Mouse (Mus musculus) heart, embryonic 11.5 days (tissue): Measurements from ENCODE around the gene Syt13. TPM values are rescaled to one million over a fixed set of nuclear protein-coding genes. Genes with fewer than 3 reads are reported as not detected.

Source experiments
- ATAC-seq: fragments of 200-750 bp; cut with Nextera tagmentation; replicated peaks from 2 replicates; pipeline ENCODE4 v1.8.0; 2017; ENCODE audit warnings: moderate library complexity; ENCODE audit not compliant: insufficient number of reproducible peaks, low FRiP score, low TSS enrichment
- H3K27ac ChIP-seq: fragments of 300-500 bp; sonication (generic); 2 replicates; pipeline ENCODE4 v1.5.1; 2014; ENCODE audit warnings: mild to moderate bottlenecking, low read depth, low read length
- H3K27me3 ChIP-seq: fragments of 300-500 bp; sonication (generic); 2 replicates; pipeline ENCODE4 v1.6.1; 2014; ENCODE audit warnings: mild to moderate bottlenecking, low read length, mixed read lengths; ENCODE audit not compliant: control insufficient read depth, insufficient read depth
- H3K36me3 ChIP-seq: fragments of 300-500 bp; sonication (generic); 2 replicates; pipeline ENCODE4 v1.6.1; 2014; ENCODE audit warnings: mild to moderate bottlenecking, low read length, moderate library complexity, mixed read lengths; ENCODE audit not compliant: control insufficient read depth, insufficient read depth
- H3K4me1 ChIP-seq: fragments of 300-500 bp; sonication (generic); 2 replicates; pipeline ENCODE4 v1.6.1; 2014; ENCODE audit warnings: low read length; ENCODE audit not compliant: control insufficient read depth, insufficient read depth
- H3K4me2 ChIP-seq: fragments of 300-500 bp; sonication (generic); 2 replicates; pipeline ENCODE4 v1.6.1; 2014; ENCODE audit warnings: mild to moderate bottlenecking, moderate library complexity
- H3K4me3 ChIP-seq: fragments of 300-500 bp; sonication (generic); 2 replicates; pipeline ENCODE4 v1.5.1; 2014; ENCODE audit warnings: low read depth, low read length
- H3K9ac ChIP-seq: fragments of 300-500 bp; sonication (generic); 2 replicates; pipeline ENCODE4 v1.6.1; 2014; ENCODE audit warnings: mild to moderate bottlenecking, low read depth, low read length, moderate library complexity
- H3K9me3 ChIP-seq: fragments of 300-500 bp; sonication (generic); replicated peaks from 2 replicates; pipeline ENCODE4 v1.6.1; 2016; ENCODE audit warnings: low read length; ENCODE audit not compliant: control insufficient read depth
- WGBS: fragments of 180-500 bp; shearing (Covaris S2); extraction: QIAGEN DNeasy Blood & Tissue Kit; methylation state at CpG from one replicate; pipeline ENCODE4 v1.1.7; 2014; ENCODE audit not compliant: insufficient replicate concordance; 5-methylcytosine and 5-hydroxymethylcytosine counted together
- polyA plus RNA-seq: library from polyadenylated mRNA; unstranded; fragments of >200 nt; fragmentation: Nextera tagmentation; extraction: Ambion mirVana; gene quantifications from 2 replicates; pipeline ENCODE4 v1.2.1, GENCODE M21; 2014

Gene Syt13
- polyA plus RNA-seq, 1 experiment from 2014 or later: 0.52 TPM

- WGBS: 12% methylated on average over 9 of the region's 10 CpGs
- peaks cover 4% of the 10 kb centered on the region for H3K4me1 ChIP-seq
- no peak overlapping the region for H3K9ac ChIP-seq
- no peak overlapping the region for H3K27ac ChIP-seq
- H3K36me3 ChIP-seq: no peaks in the 10 kb centered on the region
- ATAC-seq: no peak
- peaks cover 47% of the 10 kb centered on the region for H3K27me3 ChIP-seq
- H3K9me3 ChIP-seq: no peaks in the 10 kb centered on the region
- H3K4me3 ChIP-seq: no peak overlapping the region; the same call in 1 of the 2 replicates
- H3K4me2 ChIP-seq: no peak overlapping the region
Observed at GRCm38 (mm10) chr2:92915659-92916631, 1.0 kb downstream of the Syt13 start.

GRCm38 (mm10) chr2:92917405-92918142 is 2.7 kb downstream of the Syt13 start:
- no peak overlapping the region for H3K4me2 ChIP-seq
- no peak overlapping the region for H3K9ac ChIP-seq
- peaks cover 45% of the 10 kb centered on the region for H3K27me3 ChIP-seq
- peaks cover 4% of the 10 kb centered on the region for H3K4me1 ChIP-seq
- no peak for ATAC-seq
- no peak overlapping the region for H3K27ac ChIP-seq
- no peaks in the 10 kb centered on the region for H3K9me3 ChIP-seq
- H3K36me3 ChIP-seq: no peaks in the 10 kb centered on the region
- WGBS: 42% methylated on average over 7 of the region's 7 CpGs
- no peak overlapping the region for H3K4me3 ChIP-seq

DNA sequence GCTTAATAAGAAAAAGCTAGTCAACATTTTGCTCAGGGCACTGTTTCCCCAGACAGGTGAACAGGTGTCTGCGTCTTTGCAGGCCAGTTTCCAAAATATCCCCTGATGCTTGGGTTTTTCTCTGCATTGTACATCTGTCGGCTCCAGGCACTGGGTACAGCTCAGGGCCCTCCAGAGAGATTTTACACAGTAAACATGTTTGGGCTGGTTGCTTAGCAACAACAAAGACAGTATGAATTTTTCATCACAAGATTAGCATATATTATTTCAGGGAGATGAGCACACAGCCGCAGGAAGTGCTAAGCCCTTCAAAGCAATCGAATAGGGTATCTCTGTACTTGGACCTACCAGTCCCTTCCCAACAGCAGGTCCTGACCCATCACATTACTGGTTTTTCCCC is 5.8 kb downstream of the Syt13 start:
- 82% methylated on average over 4 of the region's 4 CpGs for WGBS
- Histone ChIP-seq H3K4me3 (no peak overlapping the region), H3K4me1 (no peaks in the 10 kb centered on the region), H3K4me2 (no peak overlapping the region), H3K27me3 (peaks cover 14% of the 10 kb centered on the region), H3K27ac (no peak overlapping the region), H3K9me3 (no peaks in the 10 kb centered on the region), H3K9ac (no peak overlapping the region), H3K36me3 (no peaks in the 10 kb centered on the region)
- ATAC-seq: no peak

GRCm38 (mm10) chr2:92924677-92925259 is 9.9 kb downstream of the Syt13 start:
- 68% methylated on average over 6 of the region's 6 CpGs for WGBS
- no peaks in the 10 kb centered on the region for H3K36me3 ChIP-seq

DNA sequence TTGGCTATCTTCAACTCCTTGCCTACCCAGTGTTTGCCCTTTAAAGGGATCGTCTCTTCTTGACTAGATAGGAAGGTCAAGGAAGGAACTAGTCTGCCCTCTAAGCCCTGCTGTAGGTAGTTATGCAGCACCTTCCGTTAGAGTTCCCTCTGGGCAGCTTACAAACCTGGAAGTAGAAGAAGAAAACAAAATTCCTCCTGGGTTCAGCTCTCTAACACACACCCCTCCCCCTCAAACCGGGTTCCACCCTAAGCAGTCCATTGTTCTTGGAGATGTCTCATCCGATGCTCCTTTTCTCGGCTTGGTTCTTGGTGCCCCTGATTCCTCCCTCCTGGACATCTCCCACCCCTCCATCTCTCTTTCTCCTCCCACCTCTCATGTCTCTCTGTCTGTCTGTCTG is 14.8 kb downstream of the Syt13 start:
- H3K36me3 ChIP-seq: no peaks in the 10 kb centered on the region
- 74% methylated on average over 5 of the region's 5 CpGs for WGBS
- no peak overlapping the region for H3K9ac ChIP-seq
- H3K4me1 ChIP-seq: no peaks in the 10 kb centered on the region
- no peaks in the 10 kb centered on the region for H3K9me3 ChIP-seq
- H3K4me3 ChIP-seq: no peak overlapping the region
- H3K27me3 ChIP-seq: 0 out of 2 replicates have a peak, but pooled peaks cover 2% of the 10 kb centered on the region
- H3K4me2 ChIP-seq: no peak overlapping the region
- ATAC-seq: no peak
- H3K27ac ChIP-seq: no peak overlapping the region

More at GRCm38 (mm10) chr2:92924677-92925259, 9.9 kb downstream of the Syt13 start:
- Histone ChIP-seq H3K4me3 (no peak overlapping the region), H3K4me2 (no peak overlapping the region), H3K27ac (no peak overlapping the region), H3K4me1 (no peaks in the 10 kb centered on the region), H3K9me3 (no peaks in the 10 kb centered on the region), H3K27me3 (no peaks in the 10 kb centered on the region), H3K9ac (no peak overlapping the region)
- no peak for ATAC-seq

DNA sequence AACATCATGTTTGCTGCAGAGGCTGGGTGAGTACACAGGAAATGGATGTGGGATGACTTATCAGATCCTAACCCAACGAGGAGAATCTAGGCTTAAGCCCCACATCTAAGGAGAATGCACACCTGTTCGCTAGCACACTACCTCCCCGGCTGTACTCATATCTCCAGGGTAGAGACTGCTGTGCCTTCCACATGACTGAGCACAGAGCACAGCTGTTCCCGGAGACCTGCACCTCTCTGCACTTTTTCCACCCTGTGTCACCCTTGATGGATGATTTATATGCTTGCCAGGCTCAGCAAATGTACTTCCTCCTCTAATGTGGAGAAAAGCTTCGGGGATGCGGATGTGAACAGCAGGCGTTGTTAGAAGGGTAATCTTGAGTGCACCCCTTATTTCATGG is 16.2 kb downstream of the Syt13 start:
- H3K36me3 ChIP-seq: no peaks in the 10 kb centered on the region
- H3K4me3 ChIP-seq: no peak overlapping the region
- no peaks in the 10 kb centered on the region for H3K9me3 ChIP-seq
- no peak overlapping the region for H3K4me2 ChIP-seq
- H3K4me1 ChIP-seq: no peaks in the 10 kb centered on the region
- 69% methylated on average over 7 of the region's 7 CpGs for WGBS
- H3K9ac ChIP-seq: no peak overlapping the region
- no peak for ATAC-seq
- H3K27ac ChIP-seq: no peak overlapping the region
- 0 out of 2 replicates have a peak, but pooled peaks cover 2% of the 10 kb centered on the region for H3K27me3 ChIP-seq

DNA sequence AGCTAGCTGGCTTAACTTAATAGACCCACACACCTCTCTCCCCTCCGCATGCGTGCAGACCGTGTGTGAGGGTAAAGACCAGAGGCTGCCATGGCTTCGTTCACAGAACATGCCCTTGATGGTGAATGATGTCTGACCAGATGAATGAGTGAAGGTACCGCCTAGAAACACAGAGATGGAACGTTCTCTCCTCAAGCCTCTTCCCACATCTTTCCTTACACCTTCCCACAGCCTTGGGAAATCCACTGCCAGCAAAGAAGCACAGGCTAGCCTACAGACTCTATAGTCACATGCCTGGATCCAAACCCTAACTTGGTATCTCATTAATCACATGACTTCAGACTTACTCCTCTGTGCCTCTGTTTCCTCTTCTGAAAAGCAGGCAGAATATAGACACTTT is 18.5 kb downstream of the Syt13 start:
- no peak for ATAC-seq
- WGBS: 84% methylated on average over 6 of the region's 6 CpGs
- 0 out of 2 replicates have a peak, but pooled peaks cover 2% of the 10 kb centered on the region for H3K27me3 ChIP-seq
- no peak overlapping the region for H3K4me2 ChIP-seq
- 0 out of 2 replicates have a peak, but pooled peaks cover 2% of the 10 kb centered on the region for H3K4me1 ChIP-seq
- H3K9me3 ChIP-seq: no peaks in the 10 kb centered on the region
- H3K27ac ChIP-seq: no peak overlapping the region
- no peaks in the 10 kb centered on the region for H3K36me3 ChIP-seq
- no peak overlapping the region for H3K9ac ChIP-seq
- no peak overlapping the region for H3K4me3 ChIP-seq

DNA sequence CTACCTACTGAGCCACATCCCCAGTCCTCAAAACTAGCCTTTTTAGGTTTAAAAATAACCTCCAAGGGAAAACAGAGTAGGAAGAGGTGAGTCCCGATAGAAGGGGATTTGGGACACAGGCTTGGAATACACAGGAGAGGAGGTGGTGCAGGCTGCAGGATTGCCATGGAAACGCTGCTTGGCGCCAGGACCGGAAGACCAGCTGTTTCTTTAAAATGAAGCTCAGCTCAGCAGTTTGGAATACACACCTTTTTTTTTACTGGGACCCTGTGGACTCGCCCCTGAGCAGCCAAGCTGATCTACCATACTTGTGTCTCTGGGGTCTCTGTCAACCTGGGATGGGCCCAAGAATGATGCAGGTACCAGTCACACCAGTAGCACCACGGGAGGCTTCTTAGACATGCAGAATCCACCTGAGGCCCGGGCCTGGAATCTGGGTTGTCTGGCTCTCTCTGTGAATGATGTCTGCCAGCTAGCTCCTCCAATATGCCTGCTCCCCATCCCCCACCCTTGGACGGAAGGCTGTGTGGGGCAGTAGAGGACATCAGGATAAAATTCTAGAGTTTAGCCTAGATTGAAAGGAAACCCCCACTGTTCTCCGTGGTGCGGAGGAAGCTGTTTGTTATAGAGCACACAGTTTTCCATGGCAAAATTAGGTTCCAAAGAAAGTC is 19.5 kb downstream of the Syt13 start:
- Histone ChIP-seq H3K27me3 (0 out of 2 replicates have a peak, but pooled peaks cover 2% of the 10 kb centered on the region), H3K9me3 (no peaks in the 10 kb centered on the region), H3K27ac (no peak overlapping the region), H3K4me3 (no peak overlapping the region), H3K4me1 (0 out of 2 replicates have a peak, but pooled peaks cover 2% of the 10 kb centered on the region), H3K9ac (no peak overlapping the region), H3K4me2 (no peak overlapping the region), H3K36me3 (no peaks in the 10 kb centered on the region)
- no peak for ATAC-seq
- 23% methylated on average over 10 of the region's 10 CpGs for WGBS
